Mouse (Mus musculus) adrenal gland, postnatal 25 days (tissue): ENCODE results near the gene Ubl5. TPM values are rescaled to one million over a fixed set of nuclear protein-coding genes. Genes with fewer than 3 reads are reported as not detected.
A peak's percentile ranks its signal among the peaks of the same experiment; 100 is the strongest.
"Not testable (repeated sequence)": the region's sequence is repeated elsewhere in the genome, so short reads cannot be mapped to it uniquely, and the experiment has no call there.

Source experiments
- DNase-seq: peaks from one replicate; pipeline ENCODE4 v3.0.0; 2021; ENCODE audit warnings: mixed read lengths
- total RNA-seq: library from RNA; stranded (reverse); gene quantifications from 2 replicates; pipeline ENCODE4 v1.2.3, GENCODE M21; 2021

Ubl5 gene
- total RNA-seq, 1 experiment from 2014 or later = 331 TPM

DNA sequence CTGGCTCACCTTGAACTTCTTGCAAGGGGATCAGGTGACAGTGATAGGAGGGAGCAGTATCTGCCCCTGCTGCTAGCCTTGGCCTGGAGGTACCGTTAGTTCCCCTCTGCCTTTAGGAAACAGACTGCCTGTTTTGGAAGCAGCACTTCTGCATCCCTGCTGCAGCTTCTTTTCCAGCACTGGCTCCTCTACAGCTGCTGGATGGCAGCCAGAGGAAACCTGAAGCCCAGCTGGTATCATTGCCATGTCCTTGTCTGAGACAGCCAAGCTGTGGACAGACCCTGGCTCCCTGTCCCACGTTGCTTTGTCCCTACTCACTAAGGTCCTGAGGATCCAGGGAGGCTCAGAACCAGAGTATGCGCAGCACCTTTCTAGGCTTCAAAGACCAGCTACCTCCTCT, 14.9 kb downstream of the Ubl5 start:
- peak; percentile 58 for DNase-seq

DNA sequence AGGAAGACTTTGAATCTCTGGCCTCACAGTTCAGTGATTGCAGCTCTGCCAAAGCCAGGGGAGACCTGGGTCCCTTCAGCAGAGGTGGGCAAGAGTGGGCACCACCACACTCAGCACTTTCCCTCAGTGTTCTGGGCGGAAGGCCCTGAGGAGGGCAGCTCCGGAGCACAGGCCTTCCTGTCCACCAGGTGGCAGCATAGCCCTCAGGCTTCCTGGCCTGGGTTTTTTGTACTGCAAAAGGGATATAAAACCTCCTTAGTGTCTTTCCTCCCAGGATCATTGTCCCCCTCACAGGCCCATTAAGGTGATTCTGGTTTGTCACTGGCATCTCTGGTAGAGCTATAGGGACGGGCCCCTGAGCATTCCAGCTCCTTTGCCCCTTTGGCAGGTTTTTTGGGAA, 19.6 kb downstream of the Ubl5 start:
- DNase-seq = peak; percentile 75

DNA sequence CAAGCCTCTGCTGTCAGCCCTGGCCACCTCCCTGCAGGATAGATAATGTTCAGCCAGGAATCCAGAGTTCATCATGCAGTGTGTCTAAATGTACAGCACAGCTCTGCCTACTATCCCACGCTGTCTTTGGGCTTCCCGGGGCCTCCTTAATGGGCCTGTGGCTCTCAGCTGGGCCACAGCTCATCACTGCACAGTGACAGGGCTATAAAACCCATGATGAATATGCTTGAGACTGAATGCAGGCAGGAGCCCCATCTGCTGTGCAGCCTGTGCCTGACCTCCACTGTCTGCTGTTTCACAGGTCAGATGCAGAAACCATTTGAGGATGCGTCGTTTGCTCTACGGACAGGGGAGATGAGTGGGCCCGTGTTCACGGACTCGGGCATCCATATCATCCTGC, 20.2 kb downstream of the Ubl5 start:
- DNase-seq = no peak

DNA sequence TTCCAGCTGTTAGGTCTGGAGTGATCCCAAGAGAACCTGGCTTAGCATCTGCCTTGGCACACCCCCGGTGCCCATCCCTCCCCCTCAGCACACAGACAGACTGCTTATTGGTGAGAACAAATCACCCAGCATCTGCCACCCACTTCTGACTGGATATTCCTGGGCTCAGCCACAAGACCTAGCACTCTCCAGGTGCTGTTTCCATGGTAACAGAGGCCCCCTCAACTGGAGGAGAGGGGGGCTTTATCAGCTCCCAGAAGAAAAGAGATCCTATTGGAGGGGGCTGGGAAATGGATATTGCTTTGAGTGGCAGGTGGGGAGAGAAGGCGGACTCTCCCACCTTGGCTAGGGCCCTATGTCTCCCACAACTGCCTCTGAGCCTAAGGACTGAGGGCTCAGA, 21.3 kb downstream of the Ubl5 start:
- no peak for DNase-seq

DNA sequence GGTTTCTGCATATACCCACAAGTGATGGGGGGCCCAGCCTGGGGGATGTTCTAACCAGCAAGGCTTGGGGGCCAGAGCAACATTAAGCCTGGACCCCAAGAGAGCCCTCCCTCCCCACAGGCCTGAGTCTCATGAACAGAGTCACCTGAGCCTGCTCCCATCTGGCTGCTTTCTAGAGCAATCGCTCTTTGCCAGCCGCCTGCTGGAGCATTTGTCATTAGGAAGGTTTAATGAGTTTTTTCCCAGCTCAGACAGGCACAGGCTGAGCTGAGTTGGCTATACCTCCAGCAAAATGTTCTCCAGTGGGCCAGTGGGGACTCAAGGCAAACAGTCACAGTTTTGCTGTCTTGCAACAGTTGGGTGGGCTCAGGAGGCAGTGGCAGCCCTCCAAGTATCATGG, 21.7 kb downstream of the Ubl5 start:
- DNase-seq = no peak

DNA sequence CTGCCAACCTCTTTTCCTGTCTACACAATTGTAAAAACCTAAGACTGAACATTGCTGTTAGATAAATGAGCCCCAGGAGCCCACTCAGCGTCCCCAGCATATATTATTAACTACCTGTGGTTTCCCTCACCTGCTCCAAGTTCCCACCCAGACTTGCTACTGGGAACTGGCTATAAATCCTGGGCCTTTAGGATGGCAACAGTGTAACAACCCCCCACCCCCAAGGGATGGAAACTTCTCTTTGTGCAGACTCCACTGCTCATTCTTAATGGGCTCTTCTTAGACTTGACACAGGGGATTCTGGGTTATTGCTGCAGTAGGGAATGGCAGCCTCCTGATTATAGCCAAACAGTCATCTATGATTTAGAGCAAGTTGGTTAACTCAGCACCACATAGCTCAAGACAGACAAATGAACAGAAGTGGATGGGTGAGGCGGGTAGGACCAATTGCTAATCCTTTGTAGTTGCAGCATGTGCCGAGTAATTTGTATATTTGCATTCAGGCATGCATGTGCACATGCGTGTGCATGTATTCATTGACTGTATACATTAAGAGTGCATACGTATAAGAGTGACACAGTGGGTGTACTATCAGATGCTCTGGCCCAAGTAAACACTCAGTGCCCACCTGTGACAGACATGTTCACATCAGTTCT, 22.4 kb downstream of the Ubl5 start:
- no peak for DNase-seq

DNA sequence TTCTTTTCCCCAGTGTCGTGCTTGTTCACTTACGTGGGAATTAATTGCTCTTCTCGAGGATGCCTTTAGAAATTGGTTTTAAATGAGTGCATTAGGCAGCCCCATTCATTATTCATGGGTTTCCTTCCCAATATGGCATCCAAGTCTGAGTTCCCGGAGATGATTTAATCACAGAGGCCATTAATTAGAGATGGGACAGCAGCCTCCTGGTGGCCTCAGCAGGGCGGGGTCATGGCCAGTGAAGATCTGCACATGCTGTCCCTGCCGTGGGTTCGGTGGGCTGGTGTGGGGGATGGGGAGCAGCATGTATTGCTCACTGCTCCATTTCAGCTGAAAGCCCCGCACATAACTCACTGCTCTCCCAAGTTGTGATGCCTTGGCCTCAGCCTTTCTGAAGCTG, 23.2 kb downstream of the Ubl5 start:
- DNase-seq = no peak

DNA sequence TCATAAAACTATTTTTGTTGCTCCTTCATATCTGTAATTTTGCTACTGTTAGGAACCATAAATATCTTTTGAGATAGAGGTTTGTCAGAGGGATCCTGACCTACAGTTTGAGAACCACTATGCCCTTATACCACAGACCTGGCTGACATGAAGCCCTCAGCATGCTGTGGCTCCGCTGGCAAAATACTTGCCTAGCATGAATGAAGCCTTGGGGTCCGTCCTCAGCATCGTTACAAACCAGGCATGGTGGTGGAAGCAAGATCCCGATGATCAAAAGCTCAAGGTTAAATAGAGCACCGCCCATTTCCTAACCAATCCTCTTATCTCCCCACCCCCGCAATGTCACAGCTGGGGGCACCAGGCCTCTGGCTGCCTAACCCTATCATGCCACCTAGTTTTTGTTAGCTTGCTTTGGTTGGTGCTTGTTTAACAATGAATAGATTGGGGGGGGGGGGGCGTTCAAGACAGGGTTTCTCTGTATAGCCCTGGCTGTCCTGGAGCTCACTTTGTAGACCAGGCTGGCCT, 23.9 kb downstream of the Ubl5 start:
- no peak for DNase-seq

DNA sequence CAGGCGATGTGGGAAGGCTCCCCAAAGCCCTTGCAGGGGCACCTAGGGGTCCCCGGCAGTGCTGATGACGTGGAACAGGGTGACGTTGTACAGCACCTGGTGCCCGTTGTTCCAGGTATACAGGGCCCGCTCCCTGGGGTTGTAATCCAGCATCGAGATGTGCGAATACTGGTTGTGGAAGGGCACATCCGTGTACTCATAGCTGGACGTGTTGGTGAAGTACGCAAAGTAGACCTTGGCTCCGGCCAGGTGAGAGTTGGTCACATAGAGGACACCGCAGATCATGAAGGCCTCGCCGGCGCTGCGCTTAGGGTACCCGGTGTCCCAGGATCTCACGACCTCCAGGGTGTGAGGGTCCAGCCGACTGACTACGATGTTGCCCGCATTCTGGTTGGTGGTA, 25.4 kb downstream of the Ubl5 start:
- no peak for DNase-seq

DNA sequence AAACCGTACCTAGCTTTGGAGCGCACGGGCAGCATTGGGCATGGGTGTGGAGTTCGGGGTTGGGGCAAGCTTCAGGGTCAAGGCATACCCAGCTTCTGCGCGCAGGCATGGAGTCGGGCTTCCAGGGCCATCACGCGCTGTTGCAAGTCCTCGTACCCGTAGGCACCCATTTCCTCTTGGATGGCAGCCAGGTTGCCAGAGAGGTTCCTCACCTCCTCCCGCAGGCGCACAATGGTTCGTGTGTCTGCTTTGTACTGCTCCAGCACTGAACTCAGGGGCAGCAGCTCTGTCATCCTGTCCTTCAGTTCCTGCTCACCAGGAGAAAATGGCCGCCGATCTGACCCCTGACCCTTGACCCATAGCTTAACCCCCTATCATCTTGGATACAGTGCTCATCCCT, 29.4 kb downstream of the Ubl5 start:
- DNase-seq = no peak

DNA sequence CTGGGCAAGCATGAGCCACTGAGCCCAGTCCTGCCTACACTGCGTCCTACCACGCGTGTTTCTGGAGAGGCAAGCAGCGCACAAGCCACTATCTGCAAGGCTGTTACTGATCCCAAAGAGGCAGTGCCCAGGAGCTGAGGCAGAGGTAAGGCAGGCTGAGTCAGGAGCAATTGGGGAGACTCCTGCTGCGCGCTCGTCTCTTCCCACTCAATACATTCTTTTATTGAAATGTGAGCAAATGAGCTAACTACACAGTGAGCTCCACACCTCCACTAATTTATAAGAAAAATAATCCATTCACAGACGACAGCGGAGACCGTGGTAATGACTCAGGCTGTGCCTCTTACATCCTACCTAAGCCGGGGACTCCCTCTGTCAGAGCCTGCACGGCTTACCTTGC, 35.2 kb downstream of the Ubl5 start:
- no peak for DNase-seq

DNA sequence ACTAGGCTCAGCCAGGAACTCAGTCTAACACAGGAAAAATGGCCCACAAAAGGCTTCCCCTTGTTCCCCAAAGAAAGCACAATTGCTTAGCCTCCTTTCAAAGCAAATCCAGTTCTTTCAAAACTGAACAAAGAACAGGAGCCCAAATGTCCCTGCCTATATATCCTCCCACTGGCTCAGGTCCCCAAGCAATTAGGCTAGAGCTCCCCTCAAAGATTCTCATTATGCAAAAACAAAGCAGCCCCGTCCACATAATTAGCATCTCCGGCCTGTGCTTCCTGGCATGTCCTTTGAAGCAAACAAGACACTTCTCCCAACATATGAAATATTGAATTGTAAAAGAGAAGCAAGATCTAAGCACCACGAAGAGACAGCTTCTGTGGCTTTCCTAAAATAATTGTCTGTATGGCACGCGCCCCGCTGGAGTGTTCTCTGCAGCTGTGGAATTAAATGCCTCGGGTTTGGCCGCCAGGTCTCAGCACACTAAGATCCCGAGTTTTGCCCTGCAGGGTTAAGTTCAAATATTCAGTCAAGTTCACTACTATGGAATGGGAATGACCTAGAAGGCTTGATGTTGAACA, 37.8 kb downstream of the Ubl5 start:
- no peak for DNase-seq

DNA sequence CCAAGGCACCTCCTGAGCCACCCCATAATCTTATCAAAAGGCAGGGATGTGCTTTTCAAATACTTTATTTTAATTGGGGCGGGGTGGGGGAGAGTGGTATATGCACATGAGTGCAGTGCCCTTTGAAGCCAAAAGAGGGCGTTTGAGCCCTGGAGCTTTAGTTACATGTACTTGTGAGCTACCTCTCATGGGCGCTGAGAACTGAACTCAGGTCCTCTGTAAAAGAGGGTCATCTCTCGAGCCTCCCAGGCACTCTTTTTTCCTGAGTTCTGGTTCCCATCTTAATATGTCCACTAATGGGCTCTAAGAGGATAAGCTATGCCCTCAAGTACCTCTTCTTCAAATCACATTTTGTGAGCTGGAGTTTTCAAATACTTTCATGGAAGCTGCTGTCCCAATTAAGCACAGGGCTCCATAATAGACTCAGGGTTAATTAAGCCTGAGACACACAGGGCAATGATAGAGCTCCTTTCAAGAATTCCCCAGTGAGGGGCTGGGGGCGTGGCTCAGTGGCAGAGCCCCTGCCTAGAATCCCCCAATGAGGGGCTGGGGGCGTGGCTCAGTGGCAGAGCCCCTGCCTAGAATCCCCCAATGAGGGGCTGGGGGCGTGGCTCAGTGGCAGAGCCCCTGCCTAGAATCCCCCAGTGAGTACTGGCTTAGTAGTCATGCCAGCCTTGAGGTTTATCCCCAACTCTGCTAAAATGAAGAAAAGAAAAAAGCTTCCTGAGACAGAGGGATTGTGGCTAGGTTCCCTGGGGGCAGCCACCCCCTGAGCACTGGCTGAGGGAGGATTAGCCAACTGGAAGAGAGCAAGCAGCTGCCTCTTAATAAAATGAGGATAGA, 39.1 kb downstream of the Ubl5 start:
- no peak for DNase-seq

DNA sequence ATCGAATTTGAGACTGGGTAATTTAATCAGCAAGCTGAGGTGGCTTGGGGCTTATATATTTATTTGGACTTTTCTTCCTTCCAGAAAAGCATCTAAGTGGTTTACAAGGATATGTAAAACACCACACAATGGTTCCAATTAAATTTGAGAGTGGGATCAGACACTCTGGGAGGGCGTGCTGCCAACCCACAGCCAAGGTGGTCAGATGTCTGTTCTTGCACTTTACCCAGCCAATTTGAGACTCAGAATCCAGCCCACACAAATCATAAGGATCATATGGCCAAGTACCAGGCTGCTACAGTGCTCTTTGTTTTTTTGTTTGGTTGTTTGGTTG, 39.7 kb downstream of the Ubl5 start:
- DNase-seq = no peak

DNA sequence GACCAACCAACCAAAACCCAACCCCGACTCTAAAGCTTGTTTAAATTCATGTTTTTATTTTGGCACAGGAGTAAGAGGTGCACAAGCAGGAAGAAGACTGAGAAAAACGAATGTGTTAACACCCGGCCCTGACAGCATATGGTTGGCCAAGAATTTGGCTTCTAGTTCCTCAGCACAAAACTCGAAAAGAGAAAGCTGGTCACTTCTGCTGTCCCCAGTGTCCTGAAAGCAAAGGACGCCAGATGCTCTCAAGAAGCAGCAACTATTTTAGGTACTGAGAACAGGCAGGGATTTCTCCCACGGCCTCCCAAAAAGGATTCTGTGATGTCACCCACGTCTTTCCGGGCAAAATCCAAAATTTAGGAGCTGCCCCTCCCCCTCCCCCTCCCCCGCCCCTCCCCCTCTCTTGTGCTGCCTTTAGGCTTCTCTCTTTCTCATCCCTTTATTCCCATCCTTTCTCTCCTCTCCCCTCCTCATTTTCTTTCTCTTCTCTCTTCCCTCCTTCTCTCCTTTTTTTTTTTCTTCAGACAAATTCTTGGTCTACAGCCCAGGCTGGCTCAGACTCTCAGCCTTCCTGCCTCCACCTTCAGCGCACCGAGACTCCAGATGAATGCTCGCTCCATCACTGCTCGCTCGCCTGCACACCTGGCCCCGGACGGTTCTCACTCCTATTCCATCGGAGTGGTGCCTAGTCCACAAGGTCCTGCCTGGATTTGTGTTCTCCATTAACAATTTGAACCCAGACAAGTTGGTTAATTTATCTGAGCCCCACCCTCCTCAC, 42.6 kb downstream of the Ubl5 start:
- DNase-seq = no peak

DNA sequence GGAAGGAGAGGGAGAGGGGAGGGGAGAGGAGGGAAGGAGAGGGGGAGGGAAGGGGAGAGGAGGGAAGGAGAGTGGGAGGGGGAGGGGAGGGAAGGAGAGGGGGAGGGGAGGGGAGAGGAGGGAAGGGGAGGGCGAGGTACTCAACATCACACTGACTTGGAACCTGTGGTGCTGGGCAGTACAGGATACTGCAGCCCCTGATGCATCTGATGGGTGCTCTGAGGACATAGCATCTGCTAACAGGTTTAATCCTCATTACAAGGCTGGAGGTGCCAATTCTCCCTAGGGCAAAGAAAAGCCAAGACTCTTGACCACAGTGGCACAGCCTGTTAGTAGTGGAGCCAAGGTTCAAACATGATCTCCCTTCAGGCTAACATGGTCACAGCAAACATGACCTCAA, 46.7 kb downstream of the Ubl5 start:
- no peak for DNase-seq

DNA sequence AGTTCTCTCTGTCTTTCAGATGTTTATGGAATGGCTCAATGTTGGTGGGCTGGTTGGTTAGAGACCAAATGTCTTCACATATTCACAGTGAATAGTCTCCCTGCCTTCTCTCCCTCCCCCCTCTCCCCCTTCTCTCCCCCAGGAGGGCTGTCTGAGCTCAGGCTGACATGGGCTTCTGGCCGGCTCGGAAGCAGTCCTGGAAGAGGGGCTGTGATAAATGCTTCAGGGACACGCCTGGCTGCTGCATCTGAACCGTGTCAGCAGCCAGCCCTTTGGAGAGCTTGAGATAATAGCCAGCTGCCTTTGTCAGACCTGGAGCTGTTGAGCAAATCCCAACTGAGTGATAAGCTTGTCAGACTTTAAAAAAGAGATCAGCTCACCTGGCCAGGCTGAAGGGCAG, 47.2 kb downstream of the Ubl5 start:
- no peak for DNase-seq

DNA sequence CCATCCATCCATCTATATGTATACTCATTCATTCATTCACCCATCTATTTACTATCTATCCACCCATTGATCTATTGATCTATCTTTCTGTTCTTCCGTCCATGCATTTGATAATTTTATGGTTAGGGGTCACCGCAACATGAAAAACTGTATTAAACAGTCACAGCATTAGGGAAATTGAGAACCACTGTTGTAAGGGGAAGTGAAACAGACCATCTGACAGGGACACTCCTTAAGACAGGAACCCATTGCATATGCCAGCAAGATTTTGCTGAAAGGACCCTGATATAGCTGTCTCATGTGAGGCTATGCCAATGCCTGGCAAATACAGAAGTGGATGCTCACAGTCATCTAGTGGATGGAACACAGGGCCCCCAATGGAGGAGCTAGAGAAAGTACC, 47.8 kb downstream of the Ubl5 start:
- DNase-seq = not testable (repeated sequence)

DNA sequence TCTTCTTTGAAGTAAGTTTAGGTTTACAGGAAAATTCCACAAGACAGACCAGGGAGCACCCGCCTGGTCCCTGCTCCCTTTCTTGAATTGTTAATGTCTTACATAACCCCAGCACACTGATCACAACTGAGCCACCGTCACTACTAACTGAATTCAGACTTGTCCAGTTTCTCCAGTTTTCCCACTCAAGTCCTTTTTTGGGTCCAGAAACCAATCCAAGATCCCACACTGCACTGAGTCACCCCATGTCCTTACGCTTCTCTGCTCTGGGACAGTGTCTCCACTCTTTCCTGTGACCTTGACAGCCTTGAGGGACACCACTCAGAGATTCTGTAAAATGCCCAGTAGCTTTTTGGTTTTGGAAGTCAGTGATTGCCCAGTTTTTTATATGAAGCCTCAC, 50.2 kb downstream of the Ubl5 start:
- no peak for DNase-seq

DNA sequence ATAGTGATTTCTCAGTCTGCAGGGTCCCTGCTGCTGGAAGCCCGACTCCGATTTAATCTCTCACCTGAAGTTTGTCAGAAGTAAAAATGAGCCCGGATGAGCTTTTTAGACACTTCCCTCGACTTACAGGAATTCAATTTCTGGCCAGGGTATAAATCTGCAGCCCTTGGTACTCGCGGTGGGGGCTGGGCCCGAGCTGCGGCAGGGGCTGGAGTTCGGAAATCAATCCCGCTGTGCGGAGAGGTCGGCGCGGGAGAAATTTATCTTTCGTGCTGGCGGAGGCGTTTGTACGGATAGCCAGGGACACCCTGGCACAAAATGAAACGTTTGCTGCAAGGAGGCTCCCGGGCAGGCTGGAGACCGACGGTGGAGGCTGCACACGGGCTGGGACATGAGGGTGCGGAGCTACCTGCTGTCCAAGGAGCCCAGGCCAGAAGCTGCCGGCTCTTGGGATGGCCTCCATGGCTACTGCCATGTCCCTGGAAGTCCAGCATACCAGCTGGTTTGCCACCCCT, 52.1 kb downstream of the Ubl5 start:
- peak; percentile 30 for DNase-seq

DNA sequence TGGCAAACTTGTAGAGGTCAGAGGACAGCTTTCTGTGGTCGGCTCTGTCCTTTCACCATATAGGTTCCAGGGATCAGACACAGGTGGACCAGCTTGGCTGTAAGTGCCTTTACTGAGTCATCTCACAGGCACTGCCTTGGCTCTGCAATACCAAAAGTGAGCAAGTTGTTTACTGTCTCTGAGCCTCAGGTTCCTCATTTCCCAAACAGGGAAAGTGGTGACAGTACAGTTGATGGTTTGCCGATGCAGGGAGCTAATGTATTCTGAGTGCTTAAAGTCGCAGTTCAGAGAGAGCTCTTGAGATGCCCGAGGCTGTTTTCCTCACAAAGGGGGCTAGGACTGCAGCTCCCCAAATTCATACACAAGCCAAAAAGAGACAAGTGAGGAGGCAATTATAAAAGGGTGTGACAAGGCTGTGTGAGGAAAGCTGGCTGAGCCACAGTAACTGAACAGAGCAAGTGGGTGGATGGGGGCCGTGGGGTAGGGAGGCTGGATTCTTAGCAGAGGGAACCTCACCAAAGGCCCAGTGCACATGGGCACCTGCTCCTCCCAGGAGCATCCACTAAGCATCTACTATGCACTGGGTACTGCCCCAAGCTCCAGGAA, 53.5 kb downstream of the Ubl5 start:
- DNase-seq = no peak
